Mouse (Mus musculus) A20 (cell line): Measurements from ENCODE around the gene Gm10282.

Source experiments
- DNase-seq: peaks from one replicate; pipeline ENCODE4 v3.0.0-alpha.2; 2011; ENCODE audit warnings: low read depth, low spot score

Gene Gm10282

DNA sequence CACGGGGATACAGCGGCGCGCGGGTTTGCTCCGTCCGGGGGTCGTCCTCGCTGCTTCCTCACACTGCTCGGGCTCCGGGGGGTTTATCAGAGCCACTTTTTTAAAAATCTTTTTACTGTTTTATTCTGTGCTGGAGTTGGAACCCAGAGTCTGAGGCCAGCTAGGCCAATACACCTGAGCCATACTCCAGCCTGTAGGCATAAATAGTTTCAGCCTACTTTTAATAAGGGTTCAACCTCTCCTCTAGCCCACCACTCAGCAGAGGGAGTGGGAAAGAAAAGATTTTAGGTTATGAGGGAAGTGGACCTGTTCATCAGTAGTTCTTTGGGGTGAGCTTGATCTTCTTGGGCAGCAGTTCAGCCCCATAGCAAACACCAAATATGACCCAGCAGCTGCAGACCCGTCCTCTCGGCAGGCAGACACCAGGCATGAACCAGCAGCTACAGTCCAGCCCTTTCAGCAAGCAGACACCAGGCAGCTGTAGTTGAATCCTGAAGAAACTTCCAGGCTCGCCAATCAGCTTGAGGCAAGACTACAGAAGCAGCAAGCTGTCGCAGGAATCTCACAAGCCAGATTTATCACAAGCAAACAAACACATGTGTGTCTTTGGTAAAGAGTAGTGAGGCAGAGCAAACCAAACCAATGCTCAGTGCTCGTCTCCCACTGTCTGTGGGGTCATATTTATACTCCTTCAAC lies at the start of gene Gm10282:
Gm10282 (minus strand) TSS at position 51 of the 696 bp plus-strand sequence.
- DNase-seq, result no peak

DNA sequence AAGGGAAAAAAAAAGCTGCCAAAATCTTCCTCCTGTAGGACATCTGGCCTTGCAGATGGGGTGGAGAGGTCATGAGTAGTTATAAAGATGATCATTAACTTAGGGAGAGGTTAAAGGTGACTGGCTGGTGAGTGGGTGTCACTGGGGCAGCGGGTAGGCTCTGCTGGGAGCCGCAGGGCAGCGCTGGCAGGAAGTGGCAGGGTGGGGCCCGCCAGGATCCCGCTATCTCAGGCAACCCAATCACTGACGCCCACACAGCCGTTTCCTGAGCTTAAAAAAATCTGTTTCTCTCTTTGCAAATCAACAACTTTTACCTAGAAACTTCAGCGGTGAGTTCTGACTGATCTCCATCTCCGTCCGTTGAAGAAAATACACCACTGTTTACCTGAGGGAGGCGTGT lies 49.2 kb upstream of the Gm10282 start:
- peak; percentile 37 for DNase-seq

DNA sequence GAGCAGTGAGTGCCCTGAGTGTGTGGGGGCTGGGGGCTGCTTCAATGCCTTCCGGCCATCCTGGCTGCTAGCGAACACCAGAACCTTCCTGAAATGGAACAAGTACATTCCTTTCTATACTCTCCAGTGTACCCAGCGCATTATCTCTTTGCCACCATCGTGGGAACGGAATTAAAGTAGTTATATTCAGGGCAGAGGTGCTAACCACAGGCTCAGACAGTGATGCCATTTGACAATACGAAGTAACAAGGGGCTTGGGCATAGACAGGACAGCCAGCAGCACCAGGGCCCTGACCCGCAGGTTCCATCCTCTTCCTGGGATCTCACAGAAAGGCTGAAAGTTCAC lies 48.6 kb upstream of the Gm10282 start:
- DNase-seq, result no peak

DNA sequence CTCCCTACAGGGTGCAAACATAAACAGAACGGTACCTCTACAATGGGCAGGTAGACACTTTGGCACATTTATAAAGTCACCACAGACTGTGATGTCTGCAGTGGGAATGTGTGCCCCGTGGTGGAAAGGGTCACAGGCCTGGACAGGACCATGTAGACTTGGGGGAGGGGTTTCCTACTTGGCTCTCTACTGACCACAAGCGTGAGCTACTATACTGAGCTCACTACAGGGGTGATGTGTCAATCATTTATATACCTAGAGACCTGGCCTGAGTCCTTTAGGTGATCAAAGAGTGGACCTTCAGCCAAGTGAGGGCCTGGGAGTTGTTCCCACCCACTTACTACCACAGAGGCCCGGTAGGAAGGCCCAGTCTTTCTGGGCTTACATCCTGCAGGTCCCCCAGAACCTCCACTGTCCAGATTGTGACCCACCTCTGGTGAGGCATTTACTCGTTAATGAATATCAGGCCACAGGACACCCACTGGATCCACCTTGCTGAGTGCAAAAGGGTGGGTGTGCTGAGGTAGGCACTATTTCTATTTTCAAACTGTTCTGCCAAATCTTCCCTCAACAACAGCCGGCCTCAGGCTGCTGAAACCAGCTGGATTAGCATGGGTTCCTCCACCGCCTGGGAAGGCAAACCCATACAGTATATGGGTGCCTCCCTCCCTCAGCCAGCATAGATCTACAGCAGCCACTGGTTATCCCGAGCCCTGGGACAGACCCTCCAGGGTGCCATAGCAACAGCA lies 48.1 kb upstream of the Gm10282 start:
- no peak for DNase-seq

GRCm38 (mm10) chr8:72351405-72352005 lies 46.4 kb upstream of the Gm10282 start:
- DNase-seq, result no peak

DNA sequence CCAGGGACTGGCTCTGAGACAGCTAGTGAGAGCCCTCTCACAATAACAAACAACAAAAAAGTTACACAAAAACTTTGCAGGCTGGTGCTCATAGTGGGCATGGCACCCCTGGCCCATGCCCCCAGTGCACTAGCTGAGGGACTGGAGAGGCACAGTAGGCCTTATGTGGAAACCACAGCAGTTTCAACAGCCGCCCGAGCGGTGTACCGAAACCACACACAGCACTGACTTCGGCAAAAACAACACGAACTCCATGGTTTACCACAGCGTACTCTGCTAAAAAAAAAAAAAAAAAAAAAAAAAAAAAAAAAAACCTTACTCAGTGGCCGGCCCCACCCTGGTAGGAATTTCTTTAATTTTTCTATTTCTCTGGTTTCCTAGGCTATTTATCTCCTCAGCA lies 45.7 kb upstream of the Gm10282 start:
- peak; percentile 57 for DNase-seq

- no peak for DNase-seq
Measured at GRCm38 (mm10) chr8:72349838-72350237, 44.8 kb upstream of the Gm10282 start.

DNA sequence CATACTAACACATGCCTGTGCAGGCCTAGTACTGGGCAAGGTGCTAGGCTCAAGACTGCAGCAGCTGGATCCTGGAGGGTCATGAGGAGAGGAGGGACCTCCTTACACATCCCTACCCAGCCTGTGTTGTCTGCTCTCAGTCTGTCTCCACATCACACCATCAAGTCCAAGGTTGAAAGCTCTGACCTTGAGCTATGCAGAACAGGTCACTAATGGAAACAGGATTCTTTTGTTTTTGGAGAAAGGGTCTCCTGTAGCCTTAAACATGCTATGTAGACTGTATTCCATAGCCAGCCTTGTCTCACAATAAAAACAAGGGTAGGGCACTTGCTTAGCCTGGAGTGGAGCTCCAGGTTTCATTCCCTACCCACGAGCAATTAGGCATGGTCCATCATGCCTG lies 43.9 kb upstream of the Gm10282 start:
- no peak for DNase-seq

DNA sequence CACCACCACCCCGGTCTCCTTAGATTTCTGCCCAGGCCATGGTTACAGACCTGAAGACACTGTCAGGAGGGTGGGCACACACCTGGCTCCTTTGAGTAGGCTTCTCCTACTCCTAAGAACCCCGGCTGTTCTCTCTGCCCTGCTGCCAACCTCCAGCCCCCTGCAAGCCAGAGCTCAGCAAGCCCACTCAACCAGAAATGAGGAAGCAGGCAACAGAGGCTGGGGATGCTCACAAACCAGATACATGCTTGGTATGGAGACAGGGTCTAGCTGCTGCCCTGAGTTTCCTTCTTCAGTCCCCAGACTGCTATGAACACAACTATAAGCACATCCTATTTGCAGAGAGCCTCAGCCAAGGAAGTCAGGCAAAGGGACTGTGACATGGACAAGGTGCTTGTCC lies 43.1 kb upstream of the Gm10282 start:
- peak; percentile 40 for DNase-seq

- DNase-seq, result no peak
Measured at GRCm38 (mm10) chr8:72347553-72347952, 42.5 kb upstream of the Gm10282 start.

DNA sequence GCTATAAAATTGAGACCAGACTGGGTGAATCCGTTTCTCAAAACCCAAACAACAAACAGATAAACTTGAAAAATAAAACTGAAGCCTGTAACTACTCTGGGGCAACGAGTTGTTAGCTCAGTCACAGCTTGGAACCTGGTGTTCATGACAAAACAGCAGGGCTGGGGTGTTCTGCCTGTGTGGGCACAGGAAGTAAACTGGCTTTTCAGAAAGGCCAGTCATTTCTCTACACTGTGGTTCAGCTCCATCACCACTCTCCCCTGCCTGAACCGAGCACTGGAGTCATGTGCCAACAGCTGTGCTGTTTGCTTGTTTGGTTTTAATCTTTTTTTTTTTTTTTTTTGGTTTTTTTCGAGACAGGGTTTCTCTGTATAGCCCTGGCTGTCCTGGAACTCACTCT lies 38.7 kb upstream of the Gm10282 start:
- no peak for DNase-seq

DNA sequence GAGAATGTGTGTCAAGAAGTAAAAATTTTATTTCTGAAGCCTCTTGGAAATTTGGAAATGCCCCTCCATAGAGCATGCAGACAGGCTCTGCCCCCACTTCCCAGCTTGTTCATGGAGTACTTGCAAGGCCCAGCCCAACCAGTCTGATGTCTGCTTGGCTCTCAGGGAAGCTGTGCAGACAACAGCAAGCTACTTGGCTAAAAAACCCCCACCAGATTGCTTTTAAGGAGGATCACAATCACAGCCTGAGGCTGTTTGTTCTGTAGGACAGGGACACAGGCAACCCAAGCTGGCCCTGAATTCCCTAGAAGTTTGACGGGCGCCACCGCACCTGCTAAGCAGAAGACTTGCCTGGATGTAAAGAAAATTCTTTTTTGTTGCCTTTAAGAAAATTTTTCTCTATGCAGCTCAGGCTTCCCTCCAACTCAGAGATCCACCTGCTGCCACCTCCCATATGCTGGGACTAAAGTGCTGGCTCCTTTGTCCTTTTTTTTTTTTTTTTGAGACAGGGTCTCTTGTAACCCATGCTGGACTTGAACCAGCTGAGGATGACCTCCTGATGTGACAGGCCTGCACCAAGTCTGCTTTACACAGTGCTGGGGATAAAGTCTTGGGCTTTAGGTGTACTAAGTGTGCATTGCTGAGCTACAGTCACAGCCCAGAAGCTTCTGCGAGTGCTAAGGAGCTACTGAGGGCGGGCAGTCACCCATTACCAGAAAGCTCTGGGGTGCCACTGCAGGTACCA lies 37.7 kb upstream of the Gm10282 start:
- no peak for DNase-seq

DNA sequence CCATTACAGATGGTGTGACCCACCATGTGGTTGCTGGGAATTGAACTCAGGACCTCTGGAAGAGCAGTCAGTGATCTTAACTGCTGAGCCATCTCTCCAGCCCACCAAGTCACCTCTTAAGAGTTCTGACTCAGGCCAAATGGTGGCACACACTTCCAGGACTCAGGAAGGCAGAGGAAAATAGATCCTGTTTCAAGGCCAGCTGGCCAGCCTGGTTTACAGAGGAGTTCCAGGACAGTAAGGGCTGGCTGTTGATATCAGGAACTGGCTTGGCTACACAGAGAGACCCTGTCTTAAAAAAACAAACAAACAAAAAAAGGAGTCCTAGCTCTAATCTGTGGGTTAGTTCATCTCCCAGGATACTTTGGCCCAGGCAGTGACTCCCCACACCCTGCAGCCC lies 32.0 kb upstream of the Gm10282 start:
- no peak for DNase-seq

- DNase-seq, result no peak
Measured at GRCm38 (mm10) chr8:72336273-72336672, 31.2 kb upstream of the Gm10282 start.

- no peak for DNase-seq
Measured at GRCm38 (mm10) chr8:72334144-72334641, 29.1 kb upstream of the Gm10282 start.

DNA sequence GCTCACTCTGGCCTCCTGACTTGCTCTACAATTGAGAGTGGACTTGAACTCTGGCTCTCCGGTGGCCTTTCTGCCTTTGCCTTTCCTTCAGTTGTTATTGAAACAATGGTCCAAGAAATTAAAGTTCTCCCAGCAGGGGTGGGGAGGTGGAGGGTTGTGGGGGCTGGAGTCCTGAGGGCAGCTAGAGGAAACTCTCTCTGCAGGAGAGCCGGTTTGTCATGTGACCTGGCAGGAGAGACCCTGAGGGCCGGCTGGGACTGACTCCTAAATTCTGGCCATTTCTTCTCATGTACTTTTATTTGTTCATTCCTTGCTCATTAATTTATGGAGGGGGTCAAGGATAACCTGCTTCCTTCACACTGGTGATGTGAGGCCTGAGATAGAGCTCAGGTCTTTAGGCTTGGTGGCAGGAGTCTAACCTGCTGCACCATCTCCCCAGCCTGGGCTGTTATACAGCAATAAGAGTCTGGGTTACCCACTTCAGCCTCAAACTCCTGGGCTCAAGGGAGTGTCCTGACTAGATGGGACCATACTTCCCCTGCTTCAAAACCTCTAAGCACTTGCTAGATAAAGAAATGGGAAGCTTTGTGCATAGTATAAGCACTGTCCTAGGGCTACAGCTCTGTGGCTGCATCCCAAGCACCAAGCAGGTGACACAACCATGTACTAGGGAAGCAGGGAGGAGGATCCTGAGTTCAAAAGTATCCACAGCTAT lies 28.5 kb upstream of the Gm10282 start:
- no peak for DNase-seq

- DNase-seq, result no peak
Measured at GRCm38 (mm10) chr8:72331631-72332030, 26.6 kb upstream of the Gm10282 start.

DNA sequence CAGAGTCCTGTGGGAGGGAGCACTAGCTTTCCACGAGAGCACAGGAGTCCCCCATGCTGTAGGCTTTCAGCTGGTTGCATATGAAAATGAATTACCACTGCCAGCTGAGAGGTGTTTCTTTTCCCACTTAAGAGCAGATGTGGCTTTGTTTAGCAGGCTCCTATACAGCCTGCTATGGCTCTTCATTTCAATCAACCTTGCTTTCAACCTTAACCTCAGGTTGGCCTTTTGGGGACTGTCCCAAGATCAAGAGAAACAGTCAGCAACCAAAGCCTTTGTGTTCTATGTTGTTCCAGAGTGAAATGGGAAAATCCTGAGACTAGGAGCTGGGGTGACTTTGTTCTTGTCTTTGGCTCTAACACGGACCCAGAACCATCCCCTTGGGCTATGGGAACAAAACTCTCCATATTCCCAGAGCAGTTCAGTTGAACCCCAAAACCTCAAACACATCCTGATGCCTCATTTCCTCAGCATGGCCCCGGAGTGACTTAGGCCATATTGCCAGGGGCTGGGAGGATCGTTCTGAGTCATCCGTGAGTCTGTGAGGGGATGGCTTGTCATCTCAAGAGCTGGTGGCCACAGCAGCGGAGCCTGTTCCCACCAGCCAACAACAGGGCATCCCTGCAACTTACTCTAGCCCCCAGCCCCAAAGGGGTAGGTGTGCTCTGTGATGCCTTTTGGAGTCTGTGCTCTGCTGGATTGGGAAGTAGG lies 25.9 kb upstream of the Gm10282 start:
- no peak for DNase-seq

GRCm38 (mm10) chr8:72329116-72329515 lies 24.1 kb upstream of the Gm10282 start:
- DNase-seq, result no peak

- DNase-seq, result no peak
Measured at GRCm38 (mm10) chr8:72324708-72325107, 19.6 kb upstream of the Gm10282 start.
